Mouse (Mus musculus): Measurements from ENCODE around the gene Gbp7. TPM values are rescaled to one million over a fixed set of nuclear protein-coding genes. Genes with fewer than 3 reads are reported as not detected.

The Gbp7 gene
- not detected in 2 replicates for polyA plus RNA-seq (2012)

DNA sequence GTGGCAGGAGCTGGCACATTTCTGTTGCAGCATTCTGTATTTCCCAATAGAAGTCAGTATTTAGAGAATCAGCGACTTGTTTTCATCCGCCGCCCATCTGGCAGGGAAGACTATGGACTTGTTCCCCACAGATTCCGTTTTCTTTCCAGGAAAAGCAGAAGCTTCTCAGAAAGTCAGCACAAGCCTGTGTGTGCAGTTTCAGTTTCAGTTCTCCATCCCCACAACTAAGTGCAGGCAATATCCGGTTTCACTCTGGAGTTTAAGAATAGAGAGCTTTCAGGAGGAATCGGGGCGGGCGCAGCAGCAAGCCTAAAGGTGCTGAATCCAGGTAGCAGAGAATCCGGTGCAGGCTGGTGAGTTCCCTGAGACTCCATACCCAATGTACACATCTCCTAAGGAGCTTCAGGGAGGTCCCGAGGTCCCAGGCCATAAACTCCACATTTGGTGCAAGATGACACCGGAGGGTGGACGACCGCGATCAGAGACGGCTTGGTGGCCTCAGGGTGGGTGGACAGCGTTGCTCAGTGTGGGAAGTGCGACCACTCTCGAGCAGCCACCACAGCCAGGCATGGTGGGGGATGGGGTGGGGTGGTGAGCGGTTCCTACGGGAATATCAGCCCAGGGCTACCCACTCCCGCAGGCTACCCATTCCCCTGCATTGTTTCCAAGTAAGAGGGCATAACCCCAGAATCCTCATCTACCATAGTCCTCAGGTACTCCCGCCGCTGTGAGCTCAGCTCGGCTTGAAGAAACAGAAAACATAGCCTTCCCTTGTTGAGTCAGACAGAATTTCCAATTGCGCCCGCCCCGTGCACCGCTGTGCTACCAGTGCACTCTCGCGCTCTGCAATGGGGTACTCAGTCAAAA is at the start of gene Gbp7:
Gene Gbp7 (plus strand): TSS at position 256 of the 867 bp plus-strand sequence.
- TF ChIP-seq GATA1 (IDR thresholded peaks at IDR 0.05; ENCODE audit: low read length) = no peak

DNA sequence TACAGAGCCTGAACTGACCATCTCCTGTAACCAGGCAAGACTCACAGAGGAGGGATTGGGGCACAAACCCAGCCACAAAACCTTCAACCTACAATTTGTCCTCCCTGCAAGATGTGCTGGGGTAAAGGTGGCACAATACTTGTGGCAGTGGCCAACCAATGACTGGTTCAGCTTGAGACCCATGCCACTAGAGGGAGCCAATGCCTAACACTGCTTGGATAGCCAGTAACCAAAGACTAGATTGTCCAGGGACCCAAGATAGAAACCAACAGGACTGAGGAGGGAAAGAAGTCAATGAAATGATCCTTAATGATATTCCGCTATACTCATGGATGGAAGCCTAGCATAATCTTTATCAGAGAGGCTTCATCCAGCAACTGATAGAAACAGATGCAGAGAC is 39.7 kb upstream of the Gbp7 start:
- no peak for TF ChIP-seq GATA1 (IDR thresholded peaks at IDR 0.05; ENCODE audit: low read length)

DNA sequence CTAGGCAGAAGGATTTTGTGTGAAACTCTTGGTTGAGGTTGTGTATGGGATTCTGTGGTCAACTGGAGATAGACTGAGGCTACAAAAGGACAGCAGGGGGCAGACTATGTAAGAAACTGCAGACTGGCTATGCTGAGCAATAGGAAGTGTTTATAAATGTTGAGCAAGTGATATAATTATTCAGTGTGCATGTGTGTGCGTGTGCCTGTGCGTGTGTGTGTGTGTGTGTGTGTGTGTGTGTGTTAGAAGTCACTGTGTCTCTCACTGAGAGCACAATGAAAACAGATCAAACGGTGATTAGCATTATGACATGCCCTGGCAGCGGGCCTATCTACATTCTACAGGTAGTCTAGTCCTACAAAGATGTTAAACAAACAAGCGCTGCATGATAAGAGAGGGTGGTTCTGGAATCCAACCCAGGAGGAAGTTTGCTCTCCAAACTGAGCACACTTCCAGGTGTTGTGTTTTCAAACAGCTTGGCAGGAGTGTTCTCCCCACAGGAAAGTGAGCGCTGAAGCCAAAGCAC is 36.5 kb upstream of the Gbp7 start, which contains the start of gene Gbp5:
Gene Gbp5 (plus strand): TSS at position 443 of the 526 bp plus-strand sequence.
- no peak for TF ChIP-seq GATA1 (IDR thresholded peaks at IDR 0.05; ENCODE audit: low read length)

DNA sequence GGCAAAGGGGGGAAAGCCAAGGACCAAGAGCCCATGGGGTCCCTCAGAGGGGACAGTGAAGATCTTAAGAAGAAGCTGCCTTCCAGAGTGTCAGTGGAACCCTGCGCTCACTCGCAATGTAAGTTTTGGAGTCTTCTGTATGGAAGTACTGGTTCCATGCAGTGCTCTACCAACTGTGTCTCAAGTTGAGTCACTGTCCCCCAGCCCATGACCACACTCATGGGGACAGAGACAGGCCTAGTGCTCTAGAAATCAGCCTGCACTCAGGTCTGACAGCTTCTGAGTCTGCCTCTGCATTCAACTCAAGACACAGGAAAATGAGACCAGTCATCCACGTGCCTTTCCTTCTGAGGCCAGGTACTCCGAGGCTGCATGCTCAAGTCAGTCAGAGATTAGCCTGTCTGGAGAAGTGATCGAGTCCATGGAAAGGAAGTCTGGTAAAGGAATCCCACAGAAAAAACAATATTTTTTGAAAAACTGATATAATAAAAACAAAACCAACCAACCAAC is 34.9 kb upstream of the Gbp7 start:
- no peak for TF ChIP-seq GATA1 (IDR thresholded peaks at IDR 0.05; ENCODE audit: low read length)

DNA sequence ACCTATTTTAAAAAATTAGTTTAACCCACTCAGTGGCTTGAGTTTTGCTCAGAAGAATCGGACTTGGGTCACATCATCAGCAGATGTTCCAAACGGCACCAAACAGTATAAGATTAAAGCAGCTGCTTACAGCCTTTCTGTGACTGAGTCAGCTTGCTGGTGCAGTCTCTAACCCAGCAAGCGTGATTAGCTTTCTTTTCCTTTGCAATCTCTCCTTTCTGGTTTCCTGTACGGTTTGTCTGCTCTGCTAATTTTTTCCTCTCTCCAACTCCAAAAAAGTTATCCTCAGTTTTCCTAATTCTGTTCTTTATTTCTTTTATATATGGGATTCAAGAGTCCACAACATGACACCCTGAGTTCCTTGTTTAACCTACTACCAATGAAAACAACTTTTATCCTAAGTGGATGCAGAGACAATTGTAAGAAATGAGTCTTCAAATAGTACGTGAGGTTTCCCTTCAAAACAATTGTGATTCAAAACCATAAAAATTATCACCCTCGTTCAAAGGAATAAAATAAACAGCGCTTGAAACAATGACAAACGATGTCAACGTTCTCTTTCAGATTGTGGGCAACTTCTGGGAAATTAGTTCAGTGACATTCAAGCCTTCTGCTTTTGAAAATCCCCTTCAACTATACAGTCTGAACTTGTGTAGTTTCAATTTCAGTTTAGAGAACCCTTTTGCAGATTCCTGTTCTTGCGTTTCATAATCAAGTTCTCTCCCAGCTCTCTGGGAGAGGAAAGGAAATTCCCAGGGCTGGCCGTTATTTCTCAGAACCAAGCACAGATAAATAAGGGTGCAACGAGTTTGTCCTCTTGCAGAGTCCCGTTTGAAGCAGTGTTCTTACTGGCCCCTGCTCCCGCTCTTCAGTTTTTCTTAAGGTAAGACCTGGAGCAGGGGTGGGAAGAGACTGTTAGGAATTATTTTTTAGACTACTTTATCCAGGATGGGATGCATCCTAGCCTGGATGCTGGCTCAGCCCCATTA is 33.7 kb upstream of the Gbp7 start:
- no peak for TF ChIP-seq GATA1 (IDR thresholded peaks at IDR 0.05; ENCODE audit: low read length)

DNA sequence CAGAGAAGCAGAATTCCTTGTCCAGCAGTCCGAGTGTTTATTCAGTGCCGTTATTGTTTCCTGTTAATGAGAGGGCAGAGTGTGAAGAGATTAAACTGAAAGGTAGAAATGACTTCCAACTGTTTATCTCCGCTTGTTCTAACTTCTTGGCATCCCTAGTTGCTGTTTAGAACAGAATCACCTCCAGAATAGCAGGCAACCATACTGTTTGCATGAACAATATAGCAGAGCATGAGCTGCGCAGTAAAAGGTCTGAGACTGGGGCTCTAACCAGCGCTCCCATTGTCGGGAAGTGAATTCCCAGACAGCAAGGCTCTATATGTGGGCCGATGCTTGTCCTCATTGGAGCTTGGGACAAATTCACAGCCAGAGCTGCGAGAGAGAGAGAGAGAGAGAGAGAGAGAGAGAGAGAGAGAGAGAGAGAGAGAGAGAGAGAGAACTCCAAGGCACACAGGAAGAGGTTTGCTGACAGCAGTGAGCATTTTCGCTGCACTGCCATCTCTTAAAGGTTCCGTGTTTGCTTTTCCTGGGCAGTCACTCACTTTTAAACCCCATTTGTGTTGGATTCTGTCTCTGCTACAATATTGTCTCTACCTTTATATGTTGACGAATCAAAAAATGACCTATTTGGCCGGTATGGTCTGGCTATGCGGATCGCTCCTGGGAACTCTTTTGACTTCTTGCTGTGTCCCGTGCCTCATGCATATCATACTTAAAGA is 32.9 kb upstream of the Gbp7 start:
- TF ChIP-seq GATA1 (IDR thresholded peaks at IDR 0.05; ENCODE audit: low read length) = no peak

DNA sequence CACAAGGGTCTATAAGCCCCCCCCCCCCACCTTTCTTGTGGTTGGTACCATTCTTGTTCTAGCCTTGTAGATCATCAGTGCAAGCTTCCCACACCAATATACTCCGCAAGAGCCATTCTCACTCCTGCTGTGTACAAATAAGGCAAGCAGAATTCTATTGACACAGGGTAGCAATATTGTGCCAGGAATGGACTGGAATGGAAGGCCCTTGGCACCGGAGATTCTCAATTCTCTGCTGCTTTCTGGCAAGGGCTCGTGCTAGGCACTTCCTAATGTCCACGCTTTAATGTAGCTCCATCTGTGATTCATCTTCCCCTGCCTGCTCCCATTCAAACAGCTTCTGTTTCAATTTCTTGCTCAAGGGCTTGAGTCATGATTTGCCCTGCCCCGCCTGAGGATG is 31.2 kb upstream of the Gbp7 start:
- no peak for TF ChIP-seq GATA1 (IDR thresholded peaks at IDR 0.05; ENCODE audit: low read length)

DNA sequence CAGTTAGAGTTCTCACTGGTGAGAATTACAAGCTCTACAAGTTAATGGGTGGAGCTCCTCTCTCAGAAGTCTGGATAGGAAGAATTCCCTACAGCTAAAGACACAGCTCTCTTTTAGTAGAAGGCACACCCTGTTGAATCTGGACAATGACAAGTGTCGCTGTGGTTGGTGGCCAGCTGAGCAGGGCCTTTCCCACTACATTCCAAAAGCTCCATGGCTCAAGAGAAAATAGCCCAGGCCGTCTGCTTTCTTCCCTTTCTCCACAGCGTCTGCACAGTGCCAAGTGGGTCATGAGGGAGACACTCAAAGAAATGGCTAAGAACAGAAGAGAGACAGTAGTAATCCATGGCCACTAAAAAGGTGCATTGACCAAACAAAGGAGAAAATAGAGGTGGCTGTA is 2.0 kb upstream of the Gbp7 start:
- no peak for TF ChIP-seq GATA1 (IDR thresholded peaks at IDR 0.05; ENCODE audit: low read length)

DNA sequence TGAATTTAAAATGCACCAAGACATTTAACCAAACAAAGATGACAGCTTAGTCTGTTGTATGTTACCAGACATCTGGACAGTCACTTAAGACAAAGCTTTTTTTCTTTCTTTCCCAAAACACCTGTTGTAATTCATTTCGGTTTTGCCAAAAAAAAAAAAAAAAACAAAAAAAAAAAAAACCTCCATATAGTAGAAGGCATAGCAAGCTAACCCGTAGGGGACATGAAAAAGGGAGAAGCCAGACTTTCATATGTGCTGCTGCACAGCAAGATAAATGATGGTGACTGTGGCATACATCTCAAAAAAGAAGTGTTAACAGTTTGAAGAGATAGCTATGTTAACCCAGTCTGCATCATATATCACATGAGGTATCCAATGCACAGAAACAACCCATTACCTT is 545 bp upstream of the Gbp7 start:
- TF ChIP-seq GATA1 (IDR thresholded peaks at IDR 0.05; ENCODE audit: low read length) = no peak

DNA sequence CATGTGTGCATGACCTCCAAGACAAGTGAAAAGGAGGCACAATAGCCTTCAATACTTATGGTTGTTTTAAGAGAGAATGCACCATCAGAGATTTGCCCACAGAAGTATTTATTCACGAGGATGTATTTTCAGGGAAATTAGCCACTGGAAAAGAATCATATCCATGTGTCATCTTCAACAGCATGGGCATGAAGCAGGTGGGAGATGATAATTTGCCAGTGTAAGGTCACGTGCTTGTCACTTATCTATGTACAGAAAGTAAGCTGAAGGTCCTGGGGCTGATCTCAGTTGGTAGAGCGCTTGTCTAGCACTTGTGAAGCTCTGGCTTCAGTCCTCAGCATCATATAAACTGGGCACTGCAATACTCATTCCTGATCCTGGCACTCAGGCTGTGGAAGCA is 1.5 kb downstream of the Gbp7 start:
- TF ChIP-seq GATA1 (IDR thresholded peaks at IDR 0.05; ENCODE audit: low read length) = no peak

DNA sequence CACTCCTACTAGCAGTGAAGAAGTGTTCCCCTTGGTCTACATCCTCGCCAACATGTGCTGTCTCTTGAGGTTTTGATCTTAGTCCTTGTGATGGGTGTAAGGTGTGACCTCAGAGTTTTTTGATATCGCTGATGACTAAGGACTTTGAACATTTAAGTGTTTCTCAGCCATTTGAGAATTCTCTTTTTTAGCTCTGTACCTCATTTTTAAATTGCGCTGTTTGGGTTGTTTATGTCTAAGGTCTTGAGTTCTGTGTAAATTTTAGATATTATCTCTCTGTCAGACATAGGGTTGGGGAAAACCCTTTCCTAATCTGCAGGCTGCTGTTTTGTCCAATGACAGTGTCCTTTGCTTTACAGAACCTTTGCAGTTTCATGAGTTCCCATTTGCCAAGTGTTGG is 3.0 kb downstream of the Gbp7 start:
- TF ChIP-seq GATA1 (IDR thresholded peaks at IDR 0.05; ENCODE audit: low read length) = no peak

DNA sequence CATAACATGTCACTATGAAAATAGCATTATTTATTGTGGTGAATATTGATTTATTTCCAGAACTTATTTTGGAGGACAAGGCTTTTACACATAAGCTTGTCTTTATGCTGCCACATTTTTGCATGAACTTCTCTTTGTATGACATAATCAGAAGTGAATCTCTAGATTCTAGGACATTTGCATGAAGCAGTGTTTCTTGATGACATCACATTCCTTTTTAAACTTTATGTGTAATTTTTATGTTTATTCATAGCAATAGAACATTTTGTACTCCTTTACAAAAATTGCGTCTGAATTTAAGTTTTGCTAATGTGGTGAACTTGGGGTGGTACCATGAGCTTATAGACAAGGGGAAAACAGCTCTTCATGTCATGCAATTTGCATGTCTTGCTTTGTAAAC is 5.5 kb downstream of the Gbp7 start:
- no peak for TF ChIP-seq GATA1 (IDR thresholded peaks at IDR 0.05; ENCODE audit: low read length)

DNA sequence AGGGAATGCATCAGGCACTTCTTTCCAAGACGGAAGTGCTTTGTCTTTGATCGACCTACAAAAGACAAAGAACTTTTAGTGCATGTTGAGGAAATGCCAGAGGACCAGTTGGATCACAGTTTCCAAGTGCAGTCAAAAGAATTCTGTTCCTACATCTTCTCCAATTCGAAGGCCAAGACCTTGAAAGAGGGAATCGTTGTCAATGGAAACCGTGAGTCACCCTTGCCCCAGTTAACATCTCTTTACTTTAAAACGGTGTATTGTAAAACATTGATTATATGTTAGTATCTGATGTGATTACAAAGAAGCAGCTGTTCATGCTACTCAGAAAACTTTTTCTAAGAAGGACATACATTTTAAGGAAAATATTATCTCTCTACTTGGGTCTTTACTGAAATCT is 11.2 kb downstream of the Gbp7 start:
- no peak for TF ChIP-seq GATA1 (IDR thresholded peaks at IDR 0.05; ENCODE audit: low read length)

DNA sequence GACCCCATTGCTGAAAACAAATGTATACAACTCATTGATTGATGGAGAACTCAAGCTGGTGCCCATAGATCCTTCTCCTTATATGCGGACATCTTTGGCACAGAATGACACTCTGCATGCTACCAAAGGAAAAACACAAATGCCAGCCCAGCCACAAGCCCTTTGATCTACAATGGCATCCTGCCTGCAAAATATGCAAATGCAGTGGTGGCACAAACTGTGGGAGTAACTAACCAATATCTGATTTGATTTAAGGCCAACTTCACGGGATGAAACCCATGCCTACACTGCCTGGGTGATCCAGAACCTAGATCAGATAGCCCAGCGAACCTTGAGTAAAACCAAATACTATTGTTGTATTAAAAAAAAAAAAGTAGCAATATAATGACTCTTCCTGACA is 16.5 kb downstream of the Gbp7 start:
- no peak for TF ChIP-seq GATA1 (IDR thresholded peaks at IDR 0.05; ENCODE audit: low read length)

DNA sequence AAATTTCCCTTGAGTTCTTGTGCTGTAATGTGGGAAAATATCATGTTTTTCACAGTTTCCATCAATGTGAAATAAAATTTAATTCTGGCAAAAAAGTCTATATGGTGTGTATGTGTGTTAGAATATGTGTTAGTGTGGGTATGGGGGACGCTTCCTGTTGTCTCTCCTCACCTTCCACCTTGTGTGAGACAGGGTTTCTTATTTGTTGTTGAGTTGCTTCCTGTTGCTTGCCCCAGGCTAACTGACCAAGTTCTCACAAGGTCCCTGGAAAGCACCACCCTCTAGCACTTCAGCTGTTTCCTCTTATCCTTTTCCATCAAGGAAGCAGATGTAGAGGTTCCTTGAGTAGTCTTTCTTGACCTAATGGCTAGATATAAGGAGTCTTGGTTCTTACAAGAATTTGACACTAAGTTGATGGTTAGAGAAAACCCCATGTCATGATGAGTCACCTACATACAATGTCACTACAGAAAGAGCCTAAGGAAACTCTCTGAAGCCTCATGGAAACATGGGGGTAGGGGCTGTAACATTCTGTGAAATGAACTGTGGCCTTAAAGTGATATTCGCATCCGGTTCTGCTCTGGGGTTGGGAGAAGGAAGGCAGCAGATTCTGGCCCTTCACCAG is 20.0 kb downstream of the Gbp7 start:
- TF ChIP-seq GATA1 (IDR thresholded peaks at IDR 0.05; ENCODE audit: low read length) = no peak

All from G1E-ER4 (cell line).